Mouse (Mus musculus): Measurements from ENCODE around the gene Rfxank. TPM values are rescaled to one million over a fixed set of nuclear protein-coding genes. Genes with fewer than 3 reads are reported as not detected.

Gene Rfxank
- total RNA-seq, 4 experiments from 2014 or later: 15.9 to 24.7 (median 21.9) TPM

GRCm38 (mm10) chr8:70104506-70104905 lies 34.4 kb downstream of the Rfxank start:
- no peak for DNase-seq

- DNase-seq: no peak
Measured at GRCm38 (mm10) chr8:70100241-70100640, 38.7 kb downstream of the Rfxank start.

- DNase-seq: no peak
Measured at GRCm38 (mm10) chr8:70099276-70099675, 39.7 kb downstream of the Rfxank start.

GRCm38 (mm10) chr8:70092786-70093185 lies 46.2 kb downstream of the Rfxank start:
- no peak for DNase-seq

- DNase-seq: no peak
Measured at GRCm38 (mm10) chr8:70089296-70089960, 49.5 kb downstream of the Rfxank start.

DNA sequence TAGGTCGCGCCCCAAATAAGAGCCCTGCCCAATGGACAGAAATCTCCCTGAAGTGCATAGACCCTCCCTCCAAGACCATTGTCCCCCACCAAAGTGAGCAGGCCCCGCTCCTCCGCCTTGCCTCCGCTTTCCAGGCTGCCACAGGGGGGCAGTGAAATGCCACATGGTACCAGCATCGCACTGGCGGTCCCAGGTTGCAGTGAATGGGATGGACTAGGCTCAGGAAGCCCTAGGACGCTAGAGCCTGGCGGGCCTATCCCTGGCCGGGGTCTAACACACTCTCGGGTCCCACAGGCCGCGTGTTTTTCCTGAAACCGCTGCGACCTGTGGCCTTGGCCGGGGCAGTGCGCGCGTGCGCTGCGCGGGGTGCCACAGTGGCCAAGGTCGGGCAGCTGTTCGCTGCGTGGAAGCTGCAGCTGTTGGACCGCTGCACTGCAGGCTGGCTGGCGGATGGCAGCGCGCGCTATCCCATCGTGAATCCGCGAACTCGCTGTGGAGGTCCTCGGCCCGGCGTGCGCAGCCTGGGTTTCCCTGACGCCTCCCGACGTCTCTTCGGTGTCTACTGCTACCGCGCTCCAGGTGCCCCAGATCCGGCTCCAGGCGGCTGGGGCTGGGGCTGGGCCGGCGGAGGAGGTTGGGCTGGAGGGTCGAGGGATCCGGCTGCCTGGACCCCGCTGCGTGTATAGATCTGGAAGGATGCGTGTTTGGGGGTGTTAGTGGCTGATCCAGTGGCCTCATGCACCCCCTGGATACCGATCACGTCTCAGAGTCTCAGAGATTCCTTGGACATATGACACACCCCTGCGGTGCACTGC lies 50.9 kb downstream of the Rfxank start:
- DNase-seq: no peak

DNA sequence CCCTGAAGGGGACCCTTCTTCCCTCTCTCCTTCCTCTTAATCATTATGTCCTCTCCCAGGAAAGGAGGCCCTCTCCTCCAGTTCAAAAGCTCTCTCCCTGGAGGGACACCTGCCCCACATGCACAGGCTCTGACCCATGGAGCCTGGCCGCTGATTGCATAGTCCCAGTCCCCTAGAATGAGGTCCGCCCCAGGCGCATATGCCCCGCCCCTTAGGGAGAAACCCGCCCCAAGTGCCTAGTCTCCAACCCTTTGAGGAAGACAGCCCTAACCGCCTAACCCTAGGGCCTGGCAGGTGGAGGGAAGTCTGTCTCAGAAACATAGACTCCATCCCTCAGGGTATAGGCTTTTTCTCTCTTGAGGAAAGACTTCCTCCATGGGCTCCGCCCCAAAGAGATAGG lies 51.7 kb downstream of the Rfxank start:
- no peak for DNase-seq

DNA sequence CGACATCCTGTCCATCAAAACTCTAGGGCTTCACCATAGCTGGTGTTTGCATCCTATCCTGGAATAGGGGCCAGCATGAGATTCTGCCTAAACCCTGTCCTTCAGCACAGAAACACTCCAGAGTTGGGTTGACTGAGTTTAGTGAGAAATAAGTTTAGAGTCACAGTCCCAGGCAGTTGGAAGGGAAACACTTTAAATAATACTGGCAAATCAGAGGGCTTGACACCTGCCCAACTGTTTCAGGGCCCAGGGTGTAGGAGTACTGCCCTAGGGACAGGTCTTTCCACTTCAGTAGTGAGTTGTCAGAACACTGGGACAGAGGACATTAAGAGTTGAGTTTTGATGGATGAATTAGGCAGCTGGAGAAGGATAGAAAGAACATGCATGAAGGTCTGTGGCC lies 52.8 kb downstream of the Rfxank start:
- no peak for DNase-seq

GRCm38 (mm10) chr8:70084191-70085065 lies 54.5 kb downstream of the Rfxank start:
- no peak for DNase-seq

DNA sequence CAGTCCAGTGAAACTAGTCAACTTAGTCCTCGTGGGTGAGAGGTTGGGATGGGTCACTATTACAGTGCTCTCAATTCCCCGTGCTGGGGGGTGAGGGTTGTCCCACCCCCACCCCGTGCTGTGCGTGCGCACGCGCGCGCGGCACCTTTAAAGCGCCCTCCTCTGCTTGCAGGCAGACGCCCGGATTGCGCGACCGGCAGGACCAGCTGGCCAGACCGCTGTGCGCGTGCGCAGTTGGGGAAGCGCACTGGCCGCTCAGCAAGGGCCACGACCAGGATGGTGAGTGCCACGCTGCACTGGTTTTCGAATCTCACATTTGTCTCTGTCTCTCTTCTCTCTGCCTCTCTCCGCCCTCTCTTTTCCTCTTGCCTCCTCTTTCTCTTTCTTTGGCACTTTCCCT lies 55.7 kb downstream of the Rfxank start, which contains the start of gene Hapln4:
TSS of gene Hapln4 (plus strand) at position 173 of the 400 bp plus-strand sequence.
- peak; percentile 15 for DNase-seq

DNA sequence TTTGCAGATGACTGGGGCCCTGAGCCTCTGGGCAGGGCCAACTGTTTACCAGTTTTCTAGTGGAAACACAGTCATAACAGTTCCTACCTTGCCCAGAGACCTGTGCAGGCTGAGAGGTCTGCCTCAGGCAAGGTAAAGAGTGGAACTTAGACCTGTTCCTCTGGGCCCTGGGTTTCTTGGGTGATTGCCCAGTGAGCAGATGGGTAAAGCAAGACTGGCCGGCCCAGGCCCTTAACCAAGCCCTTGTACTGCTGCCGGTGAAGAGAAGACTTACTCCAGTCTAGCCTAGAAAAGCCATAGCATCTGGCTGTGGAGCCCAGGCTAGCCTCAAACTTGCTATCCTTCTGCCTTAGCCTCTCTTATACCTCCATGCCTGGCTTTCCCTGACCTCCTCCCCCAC lies 57.0 kb downstream of the Rfxank start:
- DNase-seq: no peak

Small RNAs within 50 kb of the gene (microRNA-seq; reads per million reads assigned to microRNA genes)
- gene Mir7066: 0 reads per million in 2 experiments

Other genes with a start within 250 kb of the Rfxank start
- gene Tssk6, start 237.0 kb downstream of the Rfxank start, total RNA-seq (2022): under 1 TPM; 0.34 to 0.59 (median 0.38) TPM
- gene Ndufa13, start 236.6 kb downstream of the Rfxank start, total RNA-seq (2022): 100 to 1,000 TPM; 102 to 174 (median 123) TPM
- gene Yjefn3, start 236.4 kb downstream of the Rfxank start, total RNA-seq (2022): 1 to 10 TPM in 1 of 4 experiments, under 1 TPM in 1, not detected in 2; 0.38 to 1.3 TPM
- gene Gatad2a, start 142.8 kb downstream of the Rfxank start, total RNA-seq (2022): 100 to 1,000 TPM in 3 of 4 experiments, 10 to 100 TPM in 1; 99.1 to 124 (median 106) TPM
- 10 to 100 TPM; 58.7 to 77.4 (median 63.3) TPM for gene Mau2, start 96.4 kb downstream of the Rfxank start, total RNA-seq (2022)
- 10 to 100 TPM; 31.6 to 53.3 (median 39.2) TPM for gene Sugp1, start 96.3 kb downstream of the Rfxank start, total RNA-seq (2022)
- gene Tm6sf2, start 66.2 kb downstream of the Rfxank start, total RNA-seq (2022): 1 to 10 TPM in 2 of 4 experiments, under 1 TPM in 2; 0.17 to 1.2 (median 0.85) TPM
- 1 to 10 TPM in 2 of 4 experiments, under 1 TPM in 2; 0.21 to 1.9 (median 0.92) TPM for gene Hapln4, start 55.7 kb downstream of the Rfxank start, total RNA-seq (2022)
- gene Ncan, start 18.3 kb downstream of the Rfxank start, total RNA-seq (2022): 1 to 10 TPM in 1 of 4 experiments, under 1 TPM in 3; 0.20 to 1.5 (median 0.36) TPM
- gene Nr2c2ap, start 7.8 kb downstream of the Rfxank start, total RNA-seq (2022): 10 to 100 TPM; 24.5 to 26.7 (median 25.1) TPM
- 10 to 100 TPM; 49.9 to 65.3 (median 59.3) TPM for gene Borcs8, start 345 bp upstream of the Rfxank start, total RNA-seq (2022)
- gene Mef2b, start 557 bp upstream of the Rfxank start, total RNA-seq (2022): 1 to 10 TPM in 2 of 4 experiments, under 1 TPM in 2; 0.70 to 1.4 (median 0.99) TPM
- 10 to 100 TPM; 70.3 to 95.5 (median 90.6) TPM for gene Tmem161a, start 33.2 kb upstream of the Rfxank start, total RNA-seq (2022)
- gene Slc25a42, start 73.2 kb upstream of the Rfxank start, total RNA-seq (2022): 10 to 100 TPM; 41.0 to 54.2 (median 43.1) TPM
- gene Sugp2, start 95.1 kb upstream of the Rfxank start, total RNA-seq (2022): 10 to 100 TPM; 34.6 to 65.6 (median 46.1) TPM
- 10 to 100 TPM; 13.3 to 19.3 (median 16.0) TPM for gene Armc6, start 95.3 kb upstream of the Rfxank start, total RNA-seq (2022)
- 10 to 100 TPM; 18.7 to 38.9 (median 29.2) TPM for gene Homer3, start 143.7 kb upstream of the Rfxank start, total RNA-seq (2022)
- 10 to 100 TPM; 74.5 to 93.4 (median 86.3) TPM for gene Ddx49, start 163.3 kb upstream of the Rfxank start, total RNA-seq (2022)
- 100 to 1,000 TPM; 190 to 236 (median 226) TPM for gene Cope, start 163.4 kb upstream of the Rfxank start, total RNA-seq (2022)
- 1 to 10 TPM; 2.8 to 5.3 (median 4.1) TPM for gene Cers1, start 176.6 kb upstream of the Rfxank start, total RNA-seq (2022)
- gene Gdf1, start 190.7 kb upstream of the Rfxank start, total RNA-seq (2022): 1 to 10 TPM in 2 of 4 experiments, under 1 TPM in 2; 0.70 to 1.6 (median 1.1) TPM
- gene Upf1, start 214.1 kb upstream of the Rfxank start, total RNA-seq (2022): 10 to 100 TPM; 64.2 to 82.6 (median 76.1) TPM
- under 1 TPM in 3 of 4 experiments, not detected in 1; 0.17 to 0.61 (median 0.27) TPM for gene Comp, start 234.4 kb upstream of the Rfxank start, total RNA-seq (2022)